Mouse (Mus musculus) left cerebral cortex, adult 9 months (tissue): Measurements from ENCODE around the gene Atp6v0e.

Experiments used
- DNase-seq, 2 experiments: peaks; one replicate each; pipeline ENCODE4 v3.0.0; 2022; ENCODE audit warnings: low spot score in 2 of 2

Gene Atp6v0e

DNA sequence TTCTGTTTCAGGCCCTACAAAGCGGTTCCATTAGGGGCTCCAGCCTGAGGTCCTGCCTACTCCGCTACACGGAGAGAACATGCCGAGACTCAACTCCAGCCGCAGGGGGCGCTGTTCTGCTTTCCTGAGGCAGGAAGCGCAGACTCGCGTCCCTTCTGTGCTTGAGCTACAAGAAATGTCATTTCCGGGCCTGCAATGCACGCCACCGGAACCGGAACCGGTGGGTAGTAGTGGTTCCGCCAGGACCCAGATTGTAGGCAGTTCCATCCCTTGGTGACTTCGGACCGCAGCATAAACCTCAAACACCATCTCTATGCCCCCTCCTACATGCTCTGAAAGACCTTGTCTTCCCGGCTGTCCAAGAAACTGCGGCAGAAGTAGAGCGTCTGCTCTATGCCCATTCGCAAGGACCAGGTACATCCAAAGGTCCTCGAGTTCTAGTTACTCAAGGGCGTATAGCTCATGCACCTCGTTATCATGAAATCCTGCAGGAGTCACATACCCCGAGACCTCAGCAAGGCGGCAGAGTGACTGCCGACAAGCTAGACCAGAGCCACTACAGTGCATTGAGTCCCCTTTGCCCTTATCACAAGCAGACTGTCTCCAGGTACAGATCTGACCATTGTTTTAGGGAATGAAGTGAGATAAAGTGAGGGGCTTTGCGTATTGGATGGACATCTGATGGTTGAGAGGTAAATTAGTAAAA lies at the start of gene Atp6v0e:
Gene Atp6v0e, plus strand, starts transcription at position 254 of the 706 bp plus-strand sequence.
- peak; percentile 81 to 93 for DNase-seq

DNA sequence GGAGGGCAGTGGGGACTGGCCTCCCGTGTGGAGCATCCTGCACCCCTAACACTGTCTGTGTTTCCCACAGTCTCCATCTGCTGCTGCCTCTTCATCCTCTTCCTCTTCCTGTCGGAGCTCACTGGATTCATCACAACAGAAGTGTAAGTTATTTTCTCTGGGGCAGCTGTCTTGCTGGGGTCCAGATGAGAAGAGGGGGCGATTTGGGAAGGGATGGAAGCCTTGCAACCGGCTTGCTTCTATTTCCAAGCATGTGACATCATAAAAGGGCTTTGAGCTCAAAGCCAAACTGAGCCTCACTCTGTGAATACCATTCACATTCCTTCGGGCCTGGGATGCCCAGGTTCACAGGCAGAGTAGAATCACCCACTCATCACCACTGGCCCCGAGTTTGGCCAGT lies 48.7 kb upstream of the Atp6v0e start:
- no peak for DNase-seq

DNA sequence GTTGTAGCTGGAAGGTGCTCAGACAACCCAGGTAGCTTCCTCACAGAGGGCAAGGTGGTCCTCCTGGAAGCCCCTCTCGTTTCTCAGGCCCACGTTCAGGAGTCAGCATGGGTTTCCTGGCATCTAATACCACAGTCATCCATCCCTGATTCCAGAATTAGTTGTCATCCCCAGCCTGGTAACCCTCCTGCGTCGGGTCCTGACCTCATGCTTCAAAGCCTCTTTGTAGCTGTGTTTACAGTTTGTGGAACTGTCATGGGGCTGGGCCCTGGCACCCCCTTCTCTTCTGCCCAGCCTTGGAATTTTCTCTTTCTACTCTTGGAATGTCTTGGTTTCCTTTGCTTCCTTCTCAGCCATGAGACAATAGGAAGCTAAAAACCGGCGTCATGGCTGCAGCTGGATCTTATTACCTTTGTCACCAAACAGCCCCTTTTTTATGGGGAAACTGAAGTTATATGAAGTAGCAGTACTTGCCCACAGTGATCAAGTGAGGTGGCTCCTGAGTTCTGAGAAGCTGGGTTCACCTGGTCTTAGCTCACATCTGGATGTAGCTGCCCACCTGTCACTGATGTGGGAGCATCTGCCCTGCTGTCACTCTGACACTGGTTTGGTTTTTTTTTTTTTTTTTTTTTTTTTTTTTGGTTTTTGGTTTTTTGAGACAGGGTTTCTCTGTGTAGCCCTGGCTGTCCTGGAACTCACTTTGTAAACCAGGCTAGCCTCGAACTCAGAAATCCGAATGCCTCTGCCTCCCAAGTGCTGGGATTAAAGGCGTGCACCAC lies 48.1 kb upstream of the Atp6v0e start:
- no peak for DNase-seq

GRCm38 (mm10) chr17:26616696-26617095 lies 46.3 kb upstream of the Atp6v0e start:
- no peak for DNase-seq

- no peak for DNase-seq
Measured at GRCm38 (mm10) chr17:26618498-26618897, 44.5 kb upstream of the Atp6v0e start.

DNA sequence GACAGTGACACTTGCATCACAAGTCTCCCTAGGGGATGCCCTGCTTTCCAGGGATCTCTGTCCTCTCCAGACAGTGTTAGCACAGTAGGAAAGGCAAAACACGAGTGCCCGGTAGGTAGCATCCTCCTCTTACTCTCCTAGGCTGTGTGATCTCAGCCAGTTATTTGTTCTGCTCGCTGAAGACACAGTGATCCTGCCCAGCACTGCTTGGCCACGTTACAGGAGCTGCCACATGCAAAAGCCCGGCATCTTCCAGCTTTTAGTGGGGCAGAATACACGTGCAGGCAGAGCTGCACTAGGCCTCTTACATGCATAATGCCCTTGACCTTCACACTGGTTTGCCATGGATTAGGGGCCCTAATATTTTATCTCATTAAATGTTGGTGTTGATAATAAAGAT lies 43.5 kb upstream of the Atp6v0e start:
- DNase-seq, result no peak

DNA sequence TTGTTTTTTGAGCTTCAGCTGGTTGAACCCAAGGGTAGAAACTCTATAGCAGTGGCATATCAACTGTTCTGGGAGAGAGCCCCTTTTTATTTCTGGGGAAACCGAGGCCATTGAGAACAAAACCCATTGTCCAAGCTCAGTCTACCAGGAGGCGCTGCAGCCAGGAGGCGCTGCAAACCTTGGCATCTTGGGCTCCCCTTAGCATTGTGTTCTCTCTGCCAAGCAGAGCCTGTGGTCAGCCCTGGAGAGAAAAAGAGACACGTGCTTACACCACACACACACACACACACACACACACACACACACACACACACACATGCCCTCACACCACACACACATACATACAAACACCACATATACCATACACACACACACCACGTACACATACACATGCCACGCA lies 42.7 kb upstream of the Atp6v0e start:
- no peak for DNase-seq

DNA sequence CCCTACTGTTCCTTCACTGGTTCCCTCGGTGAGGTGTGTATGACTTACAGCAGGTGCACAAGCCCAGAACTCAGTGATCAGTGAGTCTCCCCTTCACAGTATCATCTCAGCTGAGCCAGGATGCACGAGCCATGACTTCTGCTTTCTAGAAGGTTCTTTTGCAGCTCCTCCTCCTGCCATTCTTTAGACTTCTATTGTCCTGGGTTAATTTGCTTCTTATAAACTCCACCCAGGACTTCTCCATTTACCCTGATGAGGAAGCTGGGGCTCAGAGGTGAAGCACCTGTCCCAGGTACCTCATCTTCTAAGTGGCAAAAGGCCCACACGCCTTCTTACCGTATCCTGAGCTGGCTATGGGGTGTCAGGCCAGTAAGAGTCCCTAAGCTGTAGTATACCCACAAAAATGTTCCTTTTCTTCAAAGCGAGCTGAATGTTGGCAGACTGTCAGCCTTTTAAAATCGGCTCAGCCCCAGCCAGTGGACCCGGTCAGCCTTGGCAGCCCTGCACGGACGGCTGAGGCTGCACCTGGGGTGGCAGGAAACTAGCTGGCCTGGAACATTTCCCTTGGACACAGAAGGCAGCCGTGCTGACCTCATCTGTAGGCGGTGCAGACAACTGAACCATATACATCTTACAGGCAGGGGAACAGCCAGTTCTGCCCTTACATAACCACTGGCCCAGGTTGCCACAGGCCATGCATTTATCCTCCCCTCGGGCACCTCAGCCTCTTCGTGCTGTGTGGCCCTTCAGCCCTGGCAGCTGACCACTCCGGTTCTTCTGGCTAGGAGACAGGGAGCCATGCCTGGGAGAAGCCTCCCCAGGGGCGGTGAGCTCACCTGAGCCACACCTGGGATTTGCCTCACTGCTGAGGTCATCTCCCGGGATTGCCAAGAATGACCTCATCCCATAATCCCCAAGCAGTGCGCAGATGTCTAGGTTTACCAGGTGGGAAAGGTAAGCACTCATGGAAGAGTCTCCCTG lies 42.0 kb upstream of the Atp6v0e start:
- DNase-seq, result no peak

- DNase-seq, result no peak
Measured at GRCm38 (mm10) chr17:26621912-26622311, 41.1 kb upstream of the Atp6v0e start.

DNA sequence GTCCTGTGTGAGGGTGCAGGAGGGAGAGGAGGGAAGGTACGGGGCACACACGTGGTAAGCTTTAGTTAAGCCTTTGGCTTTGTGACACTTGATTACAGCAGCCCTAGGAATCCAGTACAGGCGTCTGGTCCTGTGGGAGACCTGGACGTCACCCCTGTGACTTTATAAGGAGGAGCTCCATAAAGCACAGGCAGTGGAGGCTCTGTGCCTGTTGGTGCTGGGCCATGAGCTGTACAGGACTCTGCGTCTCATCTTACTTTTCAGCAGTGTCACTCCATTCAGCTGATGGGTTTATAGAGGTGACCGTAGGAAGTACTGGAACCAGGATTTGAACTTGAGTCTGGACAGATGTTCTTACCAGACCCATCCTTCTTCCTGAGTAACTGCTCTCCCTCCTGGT lies 39.0 kb upstream of the Atp6v0e start:
- no peak for DNase-seq

GRCm38 (mm10) chr17:26624999-26625398 lies 38.0 kb upstream of the Atp6v0e start:
- no peak for DNase-seq

GRCm38 (mm10) chr17:26625521-26626010 lies 37.5 kb upstream of the Atp6v0e start:
- no peak for DNase-seq

DNA sequence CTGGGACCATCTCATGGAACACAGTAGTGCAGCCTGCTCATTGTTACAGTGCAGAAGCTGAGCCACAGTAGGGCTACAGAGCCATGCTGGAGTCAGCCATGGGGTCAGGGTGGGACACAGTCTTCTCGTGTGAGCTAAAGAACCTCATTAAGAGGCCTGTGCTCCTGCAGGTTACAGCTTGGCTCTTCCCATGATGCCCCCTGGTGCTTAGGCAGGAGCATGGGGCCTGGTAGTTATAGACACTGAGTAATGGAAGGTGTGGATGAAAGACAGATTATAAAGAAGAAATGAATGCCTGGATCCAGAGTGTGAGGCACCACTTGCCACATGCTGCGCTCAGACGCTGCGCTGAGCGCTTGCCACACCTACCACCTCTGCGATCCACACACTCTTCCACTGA lies 34.6 kb upstream of the Atp6v0e start:
- DNase-seq, result no peak

DNA sequence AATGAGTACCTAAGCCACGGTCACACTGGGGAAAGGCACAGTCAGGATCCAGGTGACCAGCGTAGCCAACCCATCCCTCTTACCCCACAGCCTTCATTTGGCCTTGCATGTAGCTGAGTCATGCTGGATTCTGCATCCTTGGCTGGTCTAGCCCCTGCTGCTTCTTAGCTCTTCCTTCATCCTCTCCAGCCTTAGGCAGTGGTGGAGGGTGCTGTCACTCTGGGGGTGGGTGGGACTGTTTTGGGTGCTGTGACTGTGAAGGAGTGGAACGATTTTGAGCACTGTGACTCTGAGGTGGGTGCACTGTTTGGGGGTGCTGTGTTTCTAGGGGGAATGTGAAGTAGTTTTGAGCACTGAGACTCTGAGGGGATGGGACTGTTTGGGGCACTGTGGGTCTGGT lies 34.1 kb upstream of the Atp6v0e start:
- no peak for DNase-seq

DNA sequence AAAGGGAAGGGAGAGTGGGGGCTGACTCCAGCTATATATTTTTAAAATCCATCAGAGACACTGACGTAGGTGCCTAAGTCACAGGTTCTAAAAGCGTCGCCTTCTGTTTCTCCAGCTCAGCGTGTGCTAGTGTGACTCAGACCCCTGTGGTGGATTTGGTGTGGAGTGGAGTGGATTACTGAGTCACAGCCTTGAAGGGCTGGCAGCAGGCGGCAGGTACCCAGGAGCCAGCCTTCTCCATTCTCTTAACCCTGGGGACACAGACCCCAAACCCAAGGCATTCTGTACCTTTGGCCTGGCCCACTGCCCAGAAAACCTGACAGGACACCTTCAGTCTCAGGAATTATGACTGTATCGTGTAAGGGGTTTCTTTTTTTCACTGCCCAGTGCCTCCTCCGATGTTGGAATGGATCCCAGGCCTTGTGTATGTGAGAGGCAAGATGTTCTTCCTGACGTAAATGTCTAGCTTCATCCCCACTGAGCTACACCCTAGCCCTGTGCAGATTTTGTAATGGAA lies 31.2 kb upstream of the Atp6v0e start:
- peak; percentile 76 to 82 for DNase-seq

DNA sequence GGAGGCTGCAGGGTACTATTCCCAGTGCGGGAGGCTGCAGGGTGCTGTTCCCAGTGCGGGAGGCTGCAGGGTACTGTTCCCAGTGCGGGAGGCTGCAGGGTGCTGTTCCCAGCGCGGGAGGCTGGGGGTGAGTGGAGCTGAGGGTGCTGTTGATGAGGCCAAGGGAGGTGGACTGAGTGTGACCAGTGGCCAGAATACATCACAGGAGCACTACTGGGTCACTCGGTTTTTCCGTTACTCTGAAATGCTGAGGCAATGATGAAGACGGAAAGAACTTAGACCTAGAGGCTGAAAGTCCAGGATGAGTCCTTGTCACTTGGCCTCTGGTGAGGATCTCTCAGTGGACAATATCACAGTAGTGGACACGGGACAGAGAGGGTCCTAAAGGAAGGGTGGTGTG lies 29.8 kb upstream of the Atp6v0e start:
- DNase-seq, result no peak

- no peak for DNase-seq
Measured at GRCm38 (mm10) chr17:26633926-26634325, 29.1 kb upstream of the Atp6v0e start.

- peak in 1 of 2 experiments; percentile 46 for DNase-seq
Measured at GRCm38 (mm10) chr17:26634539-26634938, 28.5 kb upstream of the Atp6v0e start.

- DNase-seq, result no peak
Measured at GRCm38 (mm10) chr17:26635951-26636350, 27.1 kb upstream of the Atp6v0e start.

DNA sequence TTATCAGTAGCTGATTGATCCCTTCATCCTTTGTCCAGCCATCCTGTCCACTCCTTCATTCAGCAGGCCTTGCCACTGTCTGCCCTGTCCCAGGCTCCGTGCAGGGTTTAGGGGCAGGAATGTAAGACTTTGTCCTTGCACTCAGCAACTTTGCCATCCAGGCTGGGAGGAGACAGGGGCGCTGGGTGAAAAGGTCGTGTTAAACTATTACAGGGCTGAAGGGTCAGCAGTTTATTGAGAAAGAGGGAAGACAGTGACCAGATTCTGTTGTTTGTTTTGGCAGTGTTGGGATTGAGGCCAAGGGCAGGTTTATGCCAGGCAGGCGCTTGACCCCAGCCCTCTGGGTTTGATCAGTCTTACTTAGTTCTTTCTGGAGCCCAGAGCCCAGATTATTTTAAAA lies 25.2 kb upstream of the Atp6v0e start:
- no peak for DNase-seq

DNA sequence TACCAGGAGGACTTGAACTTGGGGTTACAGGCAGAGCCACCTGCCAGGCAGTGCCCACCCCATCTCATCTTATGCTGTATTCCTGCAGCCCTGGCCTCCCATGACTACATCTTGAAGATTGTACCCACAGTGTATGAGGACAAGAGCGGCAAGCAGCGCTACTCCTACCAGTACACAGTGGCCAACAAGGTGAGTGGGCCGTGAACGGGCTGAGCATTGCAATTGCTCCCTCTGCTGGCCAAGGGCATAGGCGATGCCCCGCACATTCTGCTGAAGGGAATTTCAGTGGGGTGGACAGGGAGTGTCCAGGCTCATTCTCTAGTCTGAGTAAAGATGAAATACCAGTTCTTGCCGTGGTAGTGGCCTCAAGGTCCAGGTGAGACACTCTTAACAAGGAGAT lies 24.4 kb upstream of the Atp6v0e start:
- DNase-seq, result peak in 1 of 2 experiments; percentile 74

DNA sequence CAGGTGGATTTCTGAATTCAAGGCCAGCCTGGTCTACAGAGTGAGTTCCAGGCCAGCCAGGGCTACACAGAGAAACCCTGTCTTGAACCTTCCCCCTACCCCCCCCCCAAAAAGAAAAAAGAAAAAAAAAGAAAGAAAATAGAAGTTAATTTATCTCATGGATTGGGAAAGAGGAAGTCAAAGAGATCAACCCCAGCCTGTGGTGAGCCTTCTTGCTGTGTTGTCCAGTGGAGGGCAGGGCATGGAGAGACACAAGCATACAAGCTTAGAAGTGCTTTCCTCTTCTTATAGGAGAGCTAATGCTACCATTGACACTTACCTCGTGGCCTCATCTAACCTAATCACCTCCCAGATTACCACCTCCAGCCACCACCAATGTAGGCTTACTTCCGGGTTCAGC lies 23.2 kb upstream of the Atp6v0e start:
- DNase-seq, result no peak
